Mouse (Mus musculus): ENCODE results near the gene Galnt5. TPM values are rescaled to one million over a fixed set of nuclear protein-coding genes. Genes with fewer than 3 reads are reported as not detected.

Gene Galnt5
- polyA plus RNA-seq (2014; fragmentation: Illumina TruSeq; extraction: RNeasy Lipid Tissue Mini Kit (QIAGEN cat#74804); ENCODE audit: low read depth, low replicate concordance), result not detected

GRCm38 (mm10) chr2:57997752-57998430 lies at the start of gene Galnt5:
TSS of gene Galnt5 (plus strand) at chr2:57997884.

GRCm38 (mm10) chr2:58052821-58053581 lies 55.3 kb downstream of the Galnt5 start, which contains the start of gene Ermn:
TSS of gene Ermn (minus strand) at chr2:58052864.

Other genes with a start within 250 kb of the Galnt5 start
- not detected for gene Ermn, start 55.0 kb downstream of the Galnt5 start, polyA plus RNA-seq (2014; fragmentation: Illumina TruSeq; extraction: RNeasy Lipid Tissue Mini Kit (QIAGEN cat#74804); ENCODE audit: low read depth, low replicate concordance)
- gene Cytip, start 197.6 kb downstream of the Galnt5 start, polyA plus RNA-seq (2014; fragmentation: Illumina TruSeq; extraction: RNeasy Lipid Tissue Mini Kit (QIAGEN cat#74804); ENCODE audit: low read depth, low replicate concordance), result 7.9 TPM

Measured in adrenal gland, adult 10 weeks (tissue).